Mouse (Mus musculus) gastrocnemius, postnatal 25 days (tissue): ENCODE results near the gene Grk5. TPM values are rescaled to one million over a fixed set of nuclear protein-coding genes. Genes with fewer than 3 reads are reported as not detected.
"Not testable (repeated sequence)": the region's sequence is repeated elsewhere in the genome, so short reads cannot be mapped to it uniquely, and the experiment has no call there.

Experiments used
- DNase-seq: peaks from one replicate; pipeline ENCODE4 v3.0.0; 2022
- long read RNA-seq, 2 experiments: library from polyadenylated mRNA; stranded (forward); transcript quantifications; one replicate each; pipeline ENCODE4 v2.0.0; 2021
- total RNA-seq, 2 experiments: library from RNA; stranded (reverse); gene quantifications; 1 replicate in 1 of 2; 2 replicates in 1 of 2; pipeline ENCODE4 v1.2.3; 2021

The Grk5 gene
- 1 to 10 TPM; 4.6 to 5.5 TPM for total RNA-seq
- long read RNA-seq, experiment 1, result 0 reads
- long read RNA-seq, experiment 2, full-length matches to known transcripts, result 1 of 2 reads
- long read RNA-seq, experiment 2, partial matches to known transcripts, result 0 of 2 reads
- long read RNA-seq, experiment 2, other reads (novel, unspliced or antisense), result 1 of 2 reads

- peak; percentile 94 for DNase-seq
Observed at GRCm38 (mm10) chr19:60889714-60890315, at the start of gene Grk5. TSS of gene Grk5 (plus strand) at chr19:60889749.

- DNase-seq, result no peak
Observed at GRCm38 (mm10) chr19:60843324-60843723, 46.2 kb upstream of the Grk5 start.

- DNase-seq, result no peak
Observed at GRCm38 (mm10) chr19:60845731-60846130, 43.8 kb upstream of the Grk5 start.

- peak; percentile 94 for DNase-seq
Observed at GRCm38 (mm10) chr19:60860868-60861700, 28.5 kb upstream of the Grk5 start, which contains the start of gene Sfxn4. TSS of gene Sfxn4 (minus strand) at chr19:60861479.

- not testable (repeated sequence) for DNase-seq
Observed at GRCm38 (mm10) chr19:60866169-60866568, 23.4 kb upstream of the Grk5 start.

- DNase-seq, result no peak
Observed at GRCm38 (mm10) chr19:60870489-60870888, 19.1 kb upstream of the Grk5 start.

- no peak for DNase-seq
Observed at GRCm38 (mm10) chr19:60871366-60871765, 18.2 kb upstream of the Grk5 start.

- DNase-seq, result no peak
Observed at GRCm38 (mm10) chr19:60872272-60872671, 17.3 kb upstream of the Grk5 start.

- no peak for DNase-seq
Observed at GRCm38 (mm10) chr19:60873501-60873900, 16.0 kb upstream of the Grk5 start.

- peak; percentile 97 for DNase-seq
Observed at GRCm38 (mm10) chr19:60874064-60874694, 15.4 kb upstream of the Grk5 start, which contains the start of gene Prdx3. TSS of gene Prdx3 (minus strand) at chr19:60874556.

GRCm38 (mm10) chr19:60883129-60883528, 6.4 kb upstream of the Grk5 start:
- DNase-seq, result no peak

- no peak for DNase-seq
Observed at GRCm38 (mm10) chr19:60887637-60888036, 1.9 kb upstream of the Grk5 start.

GRCm38 (mm10) chr19:60889101-60889713, 342 bp upstream of the Grk5 start:
- DNase-seq, result peak; percentile 71

GRCm38 (mm10) chr19:60890391-60891122, 1.0 kb downstream of the Grk5 start:
- DNase-seq, result no peak

- DNase-seq, result no peak
Observed at GRCm38 (mm10) chr19:60891123-60891470, 1.5 kb downstream of the Grk5 start.

GRCm38 (mm10) chr19:60891934-60892547, 2.5 kb downstream of the Grk5 start:
- DNase-seq, result no peak

GRCm38 (mm10) chr19:60895251-60895880, 5.8 kb downstream of the Grk5 start:
- no peak for DNase-seq

GRCm38 (mm10) chr19:60903139-60903538, 13.6 kb downstream of the Grk5 start:
- DNase-seq, result no peak

GRCm38 (mm10) chr19:60903971-60904370, 14.4 kb downstream of the Grk5 start:
- no peak for DNase-seq

- DNase-seq, result no peak
Observed at GRCm38 (mm10) chr19:60905477-60905876, 15.9 kb downstream of the Grk5 start.

GRCm38 (mm10) chr19:60910304-60910703, 20.8 kb downstream of the Grk5 start:
- no peak for DNase-seq
